Mouse (Mus musculus) heart, embryonic 16.5 days (tissue): ENCODE data around the gene Ehd2. TPM values are rescaled to one million over a fixed set of nuclear protein-coding genes. Genes with fewer than 3 reads are reported as not detected.

Source experiments
- ATAC-seq: fragments of 200-750 bp; cut with Nextera tagmentation; replicated peaks from 2 replicates; pipeline ENCODE4 v1.8.0; 2017; ENCODE audit warnings: moderate number of reproducible peaks; ENCODE audit not compliant: insufficient read depth, low FRiP score; ENCODE audit errors: extremely low read depth
- H3K27ac ChIP-seq: fragments of 300-500 bp; sonication (generic); 2 replicates; pipeline ENCODE4 v1.5.1; 2014; ENCODE audit warnings: mild to moderate bottlenecking, low read length, control low read depth, moderate library complexity
- H3K27me3 ChIP-seq: fragments of 300-500 bp; sonication (generic); 2 replicates; pipeline ENCODE4 v1.6.1; 2014; ENCODE audit warnings: low read length, mixed read lengths; ENCODE audit not compliant: control insufficient read depth, insufficient read depth
- H3K36me3 ChIP-seq: fragments of 300-500 bp; sonication (generic); 2 replicates; pipeline ENCODE4 v1.6.1; 2014; ENCODE audit not compliant: control insufficient read depth, insufficient read depth
- H3K4me1 ChIP-seq: fragments of 300-500 bp; sonication (generic); 2 replicates; pipeline ENCODE4 v1.6.1; 2014; ENCODE audit warnings: low read length, mixed read lengths; ENCODE audit not compliant: control insufficient read depth, insufficient read depth
- H3K4me2 ChIP-seq: fragments of 300-500 bp; sonication (generic); 2 replicates; pipeline ENCODE4 v1.6.1; 2014; ENCODE audit warnings: low read depth, mild to moderate bottlenecking, control low read depth, low read length
- H3K4me3 ChIP-seq: fragments of 300-500 bp; sonication (generic); 2 replicates; pipeline ENCODE4 v1.5.1; 2014; ENCODE audit warnings: mild to moderate bottlenecking, control low read depth, low read length
- H3K9ac ChIP-seq: fragments of 300-500 bp; sonication (generic); 2 replicates; pipeline ENCODE4 v1.6.1; 2014; ENCODE audit warnings: low read length, control low read depth
- H3K9me3 ChIP-seq: fragments of 300-500 bp; sonication (generic); replicated peaks from 2 replicates; pipeline ENCODE4 v1.6.1; 2016; ENCODE audit warnings: low read length; ENCODE audit not compliant: control insufficient read depth
- WGBS: fragments of 180-500 bp; shearing (Covaris S2); extraction: QIAGEN DNeasy Blood & Tissue Kit; methylation state at CpG from one replicate; pipeline ENCODE4 v1.1.7; 2014; 5-methylcytosine and 5-hydroxymethylcytosine counted together
- polyA plus RNA-seq: library from polyadenylated mRNA; unstranded; fragments of >200 nt; fragmentation: Nextera tagmentation; extraction: Ambion mirVana; gene quantifications from 2 replicates; pipeline ENCODE4 v1.2.1, GENCODE M21; 2015

Ehd2 gene
- polyA plus RNA-seq, 1 experiment from 2014 or later: 61.8 TPM

DNA sequence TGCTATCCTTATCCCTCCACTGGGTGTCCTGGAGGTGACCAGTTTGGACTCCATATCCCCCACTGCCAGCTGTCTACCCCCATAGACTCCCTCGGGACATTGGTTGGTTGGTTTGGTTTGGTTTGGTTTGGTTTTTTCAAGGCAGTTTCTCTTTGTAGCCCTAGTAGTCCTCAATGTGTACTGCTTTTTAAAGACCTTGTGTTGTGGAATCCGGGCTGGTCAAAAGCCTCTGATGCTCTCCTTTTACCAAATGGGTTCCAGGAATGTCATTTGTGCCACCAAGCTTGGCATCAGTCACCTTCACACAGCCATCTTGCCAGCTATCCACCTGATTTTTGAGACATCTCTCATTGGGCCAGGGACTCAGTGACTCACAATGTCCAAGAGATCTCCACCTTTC lies 52.6 kb downstream of the Ehd2 start:
- no peak overlapping the region for H3K9ac ChIP-seq
- H3K9me3 ChIP-seq: no peaks in the 10 kb centered on the region
- H3K36me3 ChIP-seq: peaks cover 15% of the 10 kb centered on the region
- no peaks in the 10 kb centered on the region for H3K27me3 ChIP-seq
- 88% methylated on average over 2 of the region's 2 CpGs for WGBS
- no peak overlapping the region for H3K4me2 ChIP-seq
- no peaks in the 10 kb centered on the region for H3K4me1 ChIP-seq
- no peak overlapping the region for H3K27ac ChIP-seq
- no peak for ATAC-seq
- no peak overlapping the region for H3K4me3 ChIP-seq

DNA sequence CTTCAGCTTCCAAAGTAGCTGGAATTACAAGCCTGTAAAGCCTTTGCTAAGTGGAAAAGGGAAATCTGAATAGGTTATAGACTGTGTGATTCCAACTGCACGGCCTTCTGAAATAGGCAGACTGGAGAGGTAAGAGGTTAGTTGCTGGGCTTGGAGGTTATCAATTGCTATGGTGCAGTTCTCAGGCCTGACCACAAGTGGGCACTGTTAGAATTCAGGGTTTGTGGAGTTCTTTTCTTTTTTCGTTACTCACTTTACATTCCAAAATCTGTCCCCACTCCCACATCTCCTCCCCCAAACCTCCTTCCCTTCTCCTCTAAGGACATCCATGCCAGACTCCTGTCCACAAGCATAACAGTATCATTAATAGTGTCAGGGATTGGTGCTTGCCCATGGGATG lies 53.1 kb downstream of the Ehd2 start:
- Histone ChIP-seq H3K9me3 (no peaks in the 10 kb centered on the region), H3K4me2 (no peak overlapping the region), H3K27ac (no peak overlapping the region), H3K27me3 (no peaks in the 10 kb centered on the region), H3K9ac (no peak overlapping the region), H3K4me3 (no peak overlapping the region), H3K36me3 (peaks cover 10% of the 10 kb centered on the region), H3K4me1 (no peaks in the 10 kb centered on the region)
- ATAC-seq: no peak
- 28% methylated on average over 2 of the region's 2 CpGs for WGBS

DNA sequence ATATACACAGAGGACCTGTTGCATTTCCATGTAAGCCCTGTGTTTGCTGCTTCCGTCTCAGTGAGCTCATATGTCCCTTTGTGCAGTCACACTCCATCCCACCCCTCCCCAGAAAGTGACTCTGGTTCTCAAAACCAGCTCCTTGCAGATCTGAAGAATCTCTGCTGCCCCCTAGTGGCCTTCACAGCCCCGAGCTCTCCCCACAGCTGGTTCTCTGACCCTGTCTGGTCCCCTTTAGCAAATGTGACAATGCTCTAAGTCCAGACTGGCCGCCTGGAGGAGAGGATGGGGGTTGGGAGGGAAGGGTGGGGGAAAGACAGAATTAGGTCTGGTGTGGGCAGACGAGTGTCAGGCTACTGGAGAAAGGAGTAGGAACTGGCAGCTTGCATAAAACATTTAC lies 55.2 kb downstream of the Ehd2 start:
- H3K4me1 ChIP-seq: no peaks in the 10 kb centered on the region
- no peaks in the 10 kb centered on the region for H3K27me3 ChIP-seq
- H3K9ac ChIP-seq: no peak overlapping the region
- no peak overlapping the region for H3K4me3 ChIP-seq
- ATAC-seq: peak; percentile 56; the same call in 1 of the 2 replicates
- no peak overlapping the region for H3K4me2 ChIP-seq
- H3K9me3 ChIP-seq: no peaks in the 10 kb centered on the region
- H3K36me3 ChIP-seq: peaks cover 3% of the 10 kb centered on the region; the same call in 1 of the 2 replicates
- H3K27ac ChIP-seq: no peak overlapping the region
- whole genome bisulfite sequencing: under 1% methylated on average over 4 of the region's 4 CpGs

DNA sequence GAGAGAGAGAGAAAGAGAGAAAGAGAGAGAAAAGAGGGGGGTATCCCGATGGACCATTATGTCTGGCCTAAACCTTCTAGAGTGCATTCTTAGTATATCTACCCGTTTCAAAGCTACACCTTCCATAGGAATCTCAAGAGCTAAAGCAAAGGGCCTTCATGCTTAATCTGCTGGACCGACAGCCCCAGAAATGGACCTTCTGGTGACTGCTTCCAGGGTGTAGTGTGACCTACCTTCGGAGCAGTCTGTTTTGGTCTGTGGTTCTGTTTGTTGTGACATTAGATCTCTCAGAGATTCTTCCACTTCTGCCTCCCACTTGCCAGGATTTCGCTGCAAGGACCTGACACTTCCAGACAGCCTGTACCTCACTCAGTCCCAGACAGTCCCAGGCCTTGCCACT lies 56.8 kb downstream of the Ehd2 start:
- Histone ChIP-seq H3K4me1 (no peaks in the 10 kb centered on the region), H3K9me3 (no peaks in the 10 kb centered on the region), H3K36me3 (no peaks in the 10 kb centered on the region), H3K4me3 (no peak overlapping the region), H3K9ac (no peak overlapping the region), H3K27ac (no peak overlapping the region), H3K27me3 (no peaks in the 10 kb centered on the region), H3K4me2 (no peak overlapping the region)
- no peak for ATAC-seq
- 70% methylated on average over 5 of the region's 5 CpGs for WGBS

DNA sequence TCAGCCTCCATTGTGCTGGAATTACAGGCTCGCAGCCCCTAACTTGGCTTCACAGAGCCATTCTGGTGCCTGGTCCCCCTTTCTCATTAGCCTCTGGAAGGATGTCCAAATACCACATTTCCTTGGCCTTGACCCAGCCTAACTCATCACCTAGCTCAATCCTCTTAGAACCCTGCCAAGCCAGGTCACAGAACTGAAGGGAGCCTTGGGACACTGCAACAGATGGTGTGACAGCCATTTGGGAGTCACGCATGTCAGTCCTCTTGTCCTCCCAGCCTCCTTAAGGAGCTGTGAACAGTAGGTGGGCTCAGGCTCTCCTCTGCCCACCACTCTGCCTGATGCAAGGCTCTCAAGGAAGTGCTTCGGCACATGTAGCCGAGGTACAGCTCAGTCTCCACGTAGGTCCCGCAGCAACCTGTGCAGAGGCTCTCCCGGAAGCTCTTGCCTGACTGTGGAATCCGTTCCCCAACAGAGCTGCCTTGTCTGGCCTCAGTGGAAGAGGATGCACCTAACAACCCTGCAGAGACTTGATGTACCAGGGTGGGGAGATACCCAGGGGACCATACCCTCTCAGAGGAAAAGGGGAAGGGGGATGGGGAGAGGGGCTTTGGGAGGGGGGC lies 59.3 kb downstream of the Ehd2 start:
- Histone ChIP-seq H3K4me1 (no peaks in the 10 kb centered on the region), H3K27me3 (no peaks in the 10 kb centered on the region), H3K4me3 (no peak overlapping the region), H3K36me3 (no peaks in the 10 kb centered on the region), H3K9ac (no peak overlapping the region), H3K27ac (no peak overlapping the region), H3K9me3 (no peaks in the 10 kb centered on the region), H3K4me2 (no peak overlapping the region)
- WGBS: 52% methylated on average over 8 of the region's 8 CpGs
- ATAC-seq: no peak

DNA sequence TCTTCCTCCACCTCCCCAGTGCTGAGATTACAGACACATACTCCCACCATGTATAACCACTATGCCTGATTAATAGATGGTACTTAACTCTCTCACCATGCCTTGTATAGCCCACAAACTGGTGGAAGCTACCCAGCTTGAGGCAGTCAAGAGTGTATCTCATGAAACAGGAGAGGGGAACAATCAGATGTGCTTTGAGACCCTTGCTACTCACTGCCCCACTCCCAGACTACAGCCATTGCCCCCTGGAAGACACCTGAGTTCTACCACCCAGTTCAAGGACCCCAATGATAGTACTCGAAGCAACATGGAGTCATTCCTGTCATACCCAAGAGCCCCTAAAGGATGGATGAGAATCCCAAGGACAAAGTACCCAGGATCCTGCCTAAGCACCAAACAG lies 60.8 kb downstream of the Ehd2 start:
- no peaks in the 10 kb centered on the region for H3K36me3 ChIP-seq

DNA sequence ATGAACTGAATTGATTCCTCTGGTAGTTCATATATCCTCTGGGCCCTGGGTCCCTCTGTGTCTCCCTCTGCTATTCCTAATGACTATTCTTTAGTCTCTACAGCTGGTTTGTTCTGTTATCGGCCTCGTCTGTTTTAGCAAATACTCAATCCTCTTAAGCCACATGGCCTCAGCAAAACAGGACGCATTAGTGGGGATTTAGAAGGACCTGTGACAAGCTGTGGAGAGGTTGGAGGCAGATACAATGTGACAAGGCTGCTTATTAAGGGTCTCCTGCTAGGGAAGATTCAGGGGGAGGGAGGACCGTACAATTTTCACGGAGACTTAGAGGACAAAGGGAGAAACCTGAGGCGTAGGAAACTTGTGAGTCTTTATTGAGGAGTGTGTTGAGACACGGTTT lies 61.5 kb downstream of the Ehd2 start:
- Histone ChIP-seq H3K27ac (no peak overlapping the region), H3K4me2 (no peak overlapping the region), H3K27me3 (no peaks in the 10 kb centered on the region), H3K36me3 (no peaks in the 10 kb centered on the region), H3K4me1 (no peaks in the 10 kb centered on the region), H3K4me3 (no peak overlapping the region), H3K9ac (no peak overlapping the region), H3K9me3 (no peaks in the 10 kb centered on the region)
- 75% methylated on average over 7 of the region's 7 CpGs for WGBS
- no peak for ATAC-seq

More for the DNA sequence above, 60.8 kb downstream of the Ehd2 start:
- no peak for ATAC-seq
- no peak overlapping the region for H3K4me3 ChIP-seq
- no peaks in the 10 kb centered on the region for H3K27me3 ChIP-seq
- no peak overlapping the region for H3K27ac ChIP-seq
- H3K9me3 ChIP-seq: no peaks in the 10 kb centered on the region
- H3K4me2 ChIP-seq: no peak overlapping the region
- H3K9ac ChIP-seq: no peak overlapping the region
- H3K4me1 ChIP-seq: no peaks in the 10 kb centered on the region
- 68% methylated on average over 1 of the region's 1 CpGs for WGBS

DNA sequence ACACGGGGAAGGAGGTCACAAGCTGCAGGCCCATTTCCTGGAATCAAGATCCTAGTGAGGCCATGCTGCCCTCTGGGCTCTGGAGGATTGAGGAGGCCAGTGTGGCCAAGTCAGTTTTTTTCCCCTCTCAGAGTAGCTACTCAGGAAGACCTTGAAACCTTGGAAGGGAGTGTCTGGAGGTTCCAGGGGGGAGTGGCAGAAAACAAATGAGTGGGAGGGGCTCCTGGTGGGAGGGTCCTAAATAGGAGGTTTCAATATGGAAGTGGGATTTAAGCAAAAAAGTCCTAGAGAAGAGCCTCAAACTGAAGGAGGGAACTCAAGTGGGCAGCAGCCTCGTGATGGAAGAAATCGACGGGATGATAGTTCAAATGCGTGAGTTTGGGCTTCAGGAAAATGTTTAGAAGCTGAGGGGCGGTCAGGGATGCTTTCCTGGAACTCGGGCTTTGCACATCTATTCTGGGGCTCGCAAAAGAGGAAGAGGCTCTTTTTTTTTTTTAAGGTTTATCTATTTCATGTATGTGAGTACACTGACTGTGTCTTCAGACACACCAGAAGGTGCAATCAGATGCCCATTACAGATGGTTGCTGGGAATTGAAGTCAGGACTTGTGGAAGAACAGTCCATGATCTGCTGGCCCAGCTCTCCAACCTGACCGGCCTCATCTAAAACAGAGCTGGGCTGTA lies 65.9 kb downstream of the Ehd2 start:
- Histone ChIP-seq H3K4me2 (no peak overlapping the region), H3K4me3 (no peak overlapping the region), H3K4me1 (no peaks in the 10 kb centered on the region), H3K27ac (no peak overlapping the region), H3K9me3 (no peaks in the 10 kb centered on the region), H3K9ac (no peak overlapping the region), H3K27me3 (no peaks in the 10 kb centered on the region), H3K36me3 (no peaks in the 10 kb centered on the region)
- WGBS: 66% methylated on average over 9 of the region's 9 CpGs
- ATAC-seq: no peak
